Mouse (Mus musculus) left cerebral cortex, postnatal 10 days (tissue): ENCODE results near the gene Phc1. TPM values are rescaled to one million over a fixed set of nuclear protein-coding genes. Genes with fewer than 3 reads are reported as not detected.

ENCODE experiments used
- DNase-seq, 2 experiments: peaks; one replicate each; pipeline ENCODE4 v3.0.0; 2021 to 2022; ENCODE audit warnings: low spot score in 2 of 2, mixed read lengths in 1 of 2; ENCODE audit errors: extremely low spot score in 1 of 2
- intact Hi-C: fragments of 180-260 bp; cut with DNase I; formaldehyde crosslinking; loops from one replicate; pipeline ENCODE4 v1.15.1; 2025
- total RNA-seq, 2 experiments: library from RNA; stranded (reverse); gene quantifications; 2 replicates each; pipeline ENCODE4 v1.2.3; 2021

The Phc1 gene
- total RNA-seq, 2 experiments from 2014 or later = 69.0 to 76.4 TPM

- no peak for DNase-seq
- intact Hi-C loops = no loop called here
Measured at GRCm38 (mm10) chr6:122341038-122341810, 863 bp upstream of the Phc1 start.

GRCm38 (mm10) chr6:122339648-122340341 is 566 bp downstream of the Phc1 start:
- intact Hi-C loops = loop anchor here (2.0 to 5.0 kb wide), 2 partner anchors 31 to 53 kb away; partner anchors contain the start of gene M6pr
- peak; percentile 69 to 95 for DNase-seq

DNA sequence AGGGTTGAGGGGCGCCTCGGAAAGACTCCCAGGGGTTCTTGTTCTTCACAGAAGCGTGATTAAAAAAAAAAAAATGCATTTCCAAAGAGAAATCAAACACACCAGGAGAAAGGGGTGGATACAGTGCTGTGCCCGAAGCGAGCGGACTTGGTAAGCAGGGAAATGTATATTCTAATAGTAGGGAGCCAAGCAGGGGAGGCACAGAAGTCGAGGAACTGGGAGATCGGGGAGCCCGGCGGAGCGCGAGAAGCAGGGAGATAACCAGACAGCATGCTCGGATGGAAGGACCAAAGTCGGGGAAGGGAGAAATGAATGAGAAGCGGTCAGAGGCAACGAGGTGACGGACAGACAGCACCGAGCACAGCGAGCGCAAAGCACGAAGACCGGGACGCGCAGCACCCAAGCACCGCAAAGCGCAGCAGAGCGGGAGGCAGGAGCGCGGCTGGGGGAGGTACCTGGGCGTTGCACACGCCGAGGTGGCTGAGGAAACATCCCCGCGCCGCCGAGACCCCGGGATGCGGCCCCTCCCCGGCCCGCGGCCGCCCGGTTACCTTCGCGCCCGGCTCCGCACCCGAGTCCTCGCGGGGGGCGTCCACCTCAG is 1.2 kb downstream of the Phc1 start:
- intact Hi-C loops = loop anchor here (2.0 to 5.0 kb wide), 2 partner anchors 30 to 53 kb away; partner anchors contain the start of gene M6pr
- peak; percentile 56 to 81 for DNase-seq

DNA sequence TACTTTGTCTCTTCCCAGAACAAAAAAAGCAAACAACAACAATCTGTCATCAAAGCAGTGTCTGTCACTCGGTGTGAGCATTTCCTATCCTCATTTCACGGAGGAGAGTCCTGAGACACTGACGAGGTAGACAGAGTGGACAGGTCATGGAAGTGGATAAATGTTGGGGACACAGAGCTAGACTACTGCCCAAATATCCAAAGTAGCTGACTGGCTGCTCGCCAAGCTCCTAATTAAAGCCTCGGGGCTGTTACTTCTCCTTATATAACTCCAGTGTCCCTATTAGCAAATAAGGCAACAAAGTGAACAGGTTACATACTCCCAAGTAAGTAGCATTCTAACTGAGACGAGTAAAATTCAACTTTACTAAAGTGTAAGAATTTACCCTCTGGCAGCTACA is 2.8 kb downstream of the Phc1 start:
- intact Hi-C loops = loop anchor here (5.0 kb wide), 1 partner anchor 55 kb away; no protein-coding TSS in a partner anchor
- DNase-seq = no peak

DNA sequence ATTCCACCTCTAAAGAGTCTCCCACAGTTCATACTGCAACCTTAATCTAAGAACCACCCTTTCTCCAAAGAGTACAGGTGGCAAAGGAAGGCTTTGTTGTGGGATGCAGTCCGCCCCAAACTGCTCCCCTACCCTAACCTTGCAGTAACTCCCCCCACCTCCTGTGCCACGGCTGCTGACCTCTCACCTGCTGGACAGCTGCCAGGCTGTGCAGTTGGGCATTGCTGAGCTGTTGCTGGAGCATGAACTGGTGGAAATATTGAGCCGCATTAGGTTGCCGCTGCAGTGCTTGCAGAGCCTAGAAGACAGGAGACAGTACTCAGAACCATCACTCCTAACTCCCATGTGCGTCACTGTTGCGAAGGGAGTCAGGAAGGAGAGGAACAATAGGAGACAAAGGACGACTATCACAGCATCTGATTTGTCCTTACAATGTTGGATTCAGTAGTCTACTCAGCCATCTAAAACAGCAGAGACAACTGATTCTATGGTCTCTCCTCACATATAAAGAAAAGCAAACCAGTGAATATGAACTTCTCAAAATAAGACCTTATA is 5.5 kb downstream of the Phc1 start:
- peak in 1 of 2 experiments; percentile 39 for DNase-seq
- intact Hi-C loops = loop anchor here (5.0 kb wide), 1 partner anchor 57 kb away; no protein-coding TSS in a partner anchor

DNA sequence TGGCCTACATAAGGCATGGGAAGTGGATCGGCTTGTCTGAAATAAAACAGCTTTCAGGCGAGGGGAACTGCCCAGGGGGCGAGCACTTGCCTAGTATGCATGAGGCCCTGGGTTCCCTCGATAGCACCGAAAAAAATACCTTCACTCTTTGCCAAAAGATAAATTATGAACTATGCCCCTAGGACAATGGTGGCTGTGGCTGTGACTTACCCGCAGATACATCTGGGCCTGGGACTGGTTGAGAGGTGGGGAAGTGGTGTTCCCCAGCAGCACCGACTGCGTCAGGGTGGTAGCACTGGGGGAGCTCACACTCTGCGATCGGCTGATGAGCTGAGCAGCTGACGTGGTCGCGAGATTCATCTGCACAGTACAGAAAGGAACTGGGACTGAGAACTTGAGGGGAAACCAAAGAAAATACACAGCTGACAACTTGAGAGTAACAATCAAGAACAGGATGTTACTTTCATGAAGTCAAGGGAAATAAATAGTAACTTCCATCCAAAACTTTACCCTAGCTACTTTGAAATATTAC is 7.2 kb downstream of the Phc1 start:
- intact Hi-C loops = no loop called here

GRCm38 (mm10) chr6:122325361-122325975 is 14.9 kb downstream of the Phc1 start:
- intact Hi-C loops = loop anchor here (10.0 kb wide), 1 partner anchor 139 kb away; no protein-coding TSS in a partner anchor
- no peak for DNase-seq

More for the DNA sequence above, 7.2 kb downstream of the Phc1 start:
- DNase-seq = no peak

GRCm38 (mm10) chr6:122318726-122319125 is 21.6 kb downstream of the Phc1 start:
- no peak for DNase-seq
- intact Hi-C loops = no loop called here

DNA sequence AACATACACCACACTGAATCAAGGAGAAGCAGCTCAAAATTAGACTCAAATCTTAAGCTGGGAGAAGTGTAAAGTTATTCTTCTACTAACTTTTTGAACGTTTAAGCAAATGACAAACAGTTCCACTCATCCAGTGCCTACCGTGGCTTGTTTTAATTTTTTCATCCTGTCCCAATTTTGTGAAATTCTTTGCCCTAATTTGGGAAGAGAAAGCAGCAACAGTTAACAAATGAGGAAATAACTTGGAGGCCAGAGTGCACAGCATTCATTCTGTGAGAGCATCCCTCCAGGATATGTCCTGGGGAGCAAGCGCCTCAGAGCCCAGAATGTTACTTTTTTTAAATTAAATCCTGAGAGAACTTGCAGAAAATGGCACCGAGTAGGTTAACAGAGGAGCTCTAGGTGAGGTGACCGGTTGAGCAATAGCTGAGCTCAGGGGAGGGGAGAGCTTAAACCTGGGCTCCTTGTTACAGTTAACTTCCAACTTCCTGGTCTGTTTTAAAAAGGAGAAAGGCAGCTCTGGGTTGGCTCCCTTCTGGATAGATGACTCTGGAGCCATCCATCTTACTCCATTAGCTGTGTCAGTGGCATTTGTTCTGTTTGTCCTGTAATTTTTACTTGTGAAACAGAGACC is 30.1 kb downstream of the Phc1 start:
- intact Hi-C loops = no loop called here

GRCm38 (mm10) chr6:122309446-122309960 is 30.9 kb downstream of the Phc1 start:
- DNase-seq = no peak
- intact Hi-C loops = loop anchor here (2.0 to 5.0 kb wide), 3 partner anchors 29 to 747 kb away; no protein-coding TSS in a partner anchor

More for the DNA sequence above, 30.1 kb downstream of the Phc1 start:
- no peak for DNase-seq

GRCm38 (mm10) chr6:122308505-122309393 is 31.6 kb downstream of the Phc1 start, which contains the start of gene M6pr:
TSS of gene M6pr (plus strand) at chr6:122308720.
- DNase-seq = peak; percentile 97 to 98
- intact Hi-C loops = loop anchor here (2.0 to 5.0 kb wide), 3 partner anchors 30 to 746 kb away; no protein-coding TSS in a partner anchor

GRCm38 (mm10) chr6:122308136-122308504 is 32.2 kb downstream of the Phc1 start:
- DNase-seq = no peak
- intact Hi-C loops = loop anchor here (2.0 to 5.0 kb wide), 3 partner anchors 31 to 746 kb away; no protein-coding TSS in a partner anchor

GRCm38 (mm10) chr6:122306707-122307106 is 33.7 kb downstream of the Phc1 start:
- no peak for DNase-seq
- intact Hi-C loops = loop anchor here (5.0 kb wide), 2 partner anchors 86 to 744 kb away; no protein-coding TSS in a partner anchor

GRCm38 (mm10) chr6:122304790-122305555 is 35.4 kb downstream of the Phc1 start:
- no peak for DNase-seq
- intact Hi-C loops = loop anchor here (1.0 to 5.0 kb wide), 3 partner anchors 49 to 743 kb away; no protein-coding TSS in a partner anchor

- intact Hi-C loops = loop anchor here (1.0 kb wide), 1 partner anchor 48 kb away; no protein-coding TSS in a partner anchor
- DNase-seq = peak; percentile 63 to 84
Measured at GRCm38 (mm10) chr6:122304355-122304754, 36.0 kb downstream of the Phc1 start.

- DNase-seq = no peak
- intact Hi-C loops = no loop called here
Measured at GRCm38 (mm10) chr6:122303526-122303925, 36.8 kb downstream of the Phc1 start.
